Mouse (Mus musculus) testis, adult 10 weeks (tissue): ENCODE measurements around the gene Gstm7. TPM values are rescaled to one million over a fixed set of nuclear protein-coding genes. Genes with fewer than 3 reads are reported as not detected.

ENCODE experiments used
- polyA plus RNA-seq: library from polyadenylated mRNA; stranded (reverse); fragments of 350-450 nt; fragmentation: Illumina TruSeq; extraction: RNeasy Lipid Tissue Mini Kit (QIAGEN cat#74804); gene quantifications from one replicate; pipeline ENCODE4 v1.2.3, GENCODE M21; 2014; ENCODE audit warnings: low read depth, low replicate concordance

Gstm7 gene
- polyA plus RNA-seq, result 22.5 TPM

DNA sequence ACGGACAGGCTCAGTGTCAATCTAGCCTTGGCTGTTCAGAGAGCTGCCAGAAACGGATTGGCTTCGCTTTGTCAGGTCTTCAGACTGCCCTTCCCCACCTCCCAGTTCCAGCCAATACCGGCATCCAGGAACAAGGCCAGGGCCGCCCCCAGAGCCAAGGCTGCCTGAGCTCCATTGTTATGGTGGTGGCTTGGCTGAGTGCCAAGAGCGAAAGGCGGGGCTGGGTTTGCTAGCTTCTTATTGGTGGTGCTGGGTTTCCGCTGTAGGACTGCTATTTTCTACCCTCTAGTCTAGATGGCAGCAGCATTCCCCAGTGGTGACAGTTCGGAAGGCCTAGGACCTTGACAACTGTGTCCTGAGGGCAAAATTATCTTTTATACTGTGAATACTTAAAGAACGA lies at the start of gene Gstm7:
TSS of gene Gstm7 (minus strand) at position 148 of the 400 bp plus-strand sequence.

DNA sequence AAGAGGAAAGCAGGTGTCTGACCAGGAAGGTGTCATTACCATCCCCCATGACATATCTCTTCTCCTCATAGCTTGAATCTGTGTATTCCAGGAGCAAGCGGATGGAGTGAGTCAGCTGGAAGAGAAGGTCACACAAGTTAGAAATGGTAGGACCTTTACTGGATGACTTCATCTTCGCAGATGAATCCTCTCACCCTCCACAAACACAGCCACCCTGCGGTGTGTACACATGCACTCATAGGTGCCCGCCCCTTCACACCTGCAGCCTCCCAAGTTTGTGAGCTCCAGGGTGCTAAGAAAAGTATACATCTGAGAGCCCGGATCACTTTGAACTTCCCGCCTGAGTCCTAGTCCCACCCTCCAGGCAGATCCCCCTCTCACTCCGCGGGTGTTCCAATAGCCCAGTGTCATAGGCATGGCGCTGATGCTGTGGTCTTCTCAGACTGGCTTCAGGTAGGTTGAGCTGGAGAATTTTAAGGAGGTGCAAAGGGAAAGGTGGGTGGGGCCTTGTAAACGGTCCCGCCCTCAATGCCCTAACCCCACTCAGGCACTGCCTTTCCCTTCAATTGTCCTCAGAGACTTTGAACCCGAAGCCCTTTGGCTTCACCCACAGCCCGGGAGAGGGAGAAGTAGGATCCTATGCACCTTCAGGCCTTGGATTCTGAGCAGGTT lies 37.2 kb upstream of the Gstm7 start, which contains the start of gene Gstm3:
TSS of gene Gstm3 (minus strand) at position 560 of the 672 bp plus-strand sequence.

DNA sequence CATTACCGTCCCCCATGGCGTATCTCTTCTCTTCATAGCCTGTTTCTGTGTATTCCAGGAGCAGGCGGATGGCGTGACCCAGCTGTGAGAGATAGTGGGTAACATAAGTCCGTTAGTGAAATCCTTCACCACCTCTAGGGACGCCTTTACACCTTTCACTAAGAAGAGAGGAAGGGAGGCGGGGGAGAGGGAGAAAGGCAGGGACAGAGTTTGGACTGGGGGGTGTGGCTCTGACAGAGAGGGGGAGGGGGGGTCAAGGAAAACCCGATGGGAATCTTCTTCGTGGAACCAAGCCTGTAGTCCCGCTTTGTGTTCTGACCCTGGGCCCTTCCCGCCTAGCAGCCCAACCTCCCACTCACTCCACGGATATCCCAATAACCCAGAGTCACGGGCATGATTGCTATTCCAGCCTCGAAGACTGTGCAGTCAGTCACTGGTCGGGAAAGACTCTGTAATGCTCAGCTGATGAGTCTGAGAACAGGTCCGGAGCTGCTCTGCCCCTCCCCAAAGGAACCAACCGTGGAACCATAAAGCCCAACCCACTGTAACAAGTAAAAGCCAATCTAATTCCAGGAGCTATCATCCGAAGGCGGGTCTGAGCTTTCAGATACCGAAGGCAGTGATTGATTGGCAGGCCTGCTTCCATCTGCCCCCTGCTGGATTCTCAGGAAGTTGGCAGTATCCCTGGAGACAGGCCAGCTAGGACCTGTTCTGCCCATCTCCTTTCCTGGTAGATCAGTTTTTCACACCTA lies 11.8 kb upstream of the Gstm7 start, which contains the start of gene Gstm6:
TSS of gene Gstm6 (minus strand) at position 511 of the 752 bp plus-strand sequence.

DNA sequence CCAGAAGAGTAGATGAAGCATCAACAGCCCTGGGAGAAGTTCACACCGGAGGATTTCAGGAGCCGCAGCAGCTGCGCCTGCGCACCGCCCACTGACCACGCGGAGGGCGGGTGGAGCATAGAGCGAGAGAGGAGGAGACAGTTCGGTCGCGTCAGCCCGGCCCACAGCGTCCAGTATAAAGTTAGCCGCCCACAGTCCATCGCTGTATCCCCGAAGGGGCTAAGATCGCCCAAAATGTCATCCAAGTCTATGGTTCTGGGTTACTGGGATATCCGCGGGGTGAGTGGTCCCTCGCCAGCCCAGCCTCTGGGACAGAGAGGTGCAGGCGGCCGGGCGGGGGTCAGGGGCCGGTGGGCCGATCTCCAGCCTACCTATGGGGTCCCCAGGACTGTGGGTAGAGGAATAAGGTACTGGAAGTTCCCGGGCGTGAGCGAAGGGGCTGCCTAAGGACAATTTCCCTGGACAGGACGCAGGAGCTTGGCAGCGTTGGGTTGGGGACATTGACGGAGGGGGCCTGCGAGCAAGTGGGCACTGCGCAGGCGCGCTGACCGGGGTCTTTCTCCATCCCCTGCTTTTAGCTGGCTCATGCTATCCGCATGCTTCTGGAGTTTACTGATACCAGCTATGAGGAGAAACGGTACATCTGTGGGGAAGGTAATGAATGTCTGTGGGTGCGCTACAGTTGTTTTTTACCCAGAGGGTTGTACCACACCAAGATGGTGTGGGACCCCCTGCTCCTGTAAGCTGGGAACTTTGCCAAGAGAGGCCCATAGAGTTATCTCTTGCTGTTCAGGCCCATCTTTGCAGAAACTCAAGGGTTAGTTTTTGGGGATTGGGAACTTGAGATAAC lies 35.7 kb downstream of the Gstm7 start, which contains the start of gene Gstm5:
TSS of gene Gstm5 (plus strand) at position 102 of the 850 bp plus-strand sequence.

DNA sequence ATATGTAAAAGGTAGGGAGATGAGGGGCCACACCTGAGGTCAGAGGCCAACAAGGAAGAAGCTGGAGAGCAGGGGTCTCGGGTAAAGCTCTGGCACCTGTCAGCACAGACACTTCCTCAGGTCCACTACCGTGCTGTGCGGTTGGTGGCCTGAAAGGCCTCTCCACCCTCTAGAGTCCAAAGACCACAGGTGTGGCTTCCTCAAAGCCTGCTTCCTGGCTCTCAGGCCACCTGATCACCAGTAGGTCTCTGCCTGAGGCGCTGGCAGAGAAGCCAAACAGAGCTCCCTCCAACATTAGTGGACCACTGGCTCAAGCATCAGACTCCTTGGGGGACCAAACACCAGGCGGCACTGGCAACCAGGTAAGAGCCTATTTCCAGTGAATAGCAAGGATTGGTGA lies 54.6 kb downstream of the Gstm7 start, which contains the start of gene Eps8l3:
TSS of gene Eps8l3 (plus strand) at position 225 of the 400 bp plus-strand sequence.

Other genes starting within 250 kb of the Gstm7 start
- gene Ahcyl1, start 235.3 kb downstream of the Gstm7 start, polyA plus RNA-seq, result 85.4 TPM
- gene Csf1, start 171.3 kb downstream of the Gstm7 start, polyA plus RNA-seq, result 2.3 TPM
- gene Eps8l3, start 54.6 kb downstream of the Gstm7 start, polyA plus RNA-seq, result 7.9 TPM
- gene Gstm5, start 36.0 kb downstream of the Gstm7 start, polyA plus RNA-seq, result 3,284 TPM
- gene Gstm6, start 11.9 kb upstream of the Gstm7 start, polyA plus RNA-seq, result 56.0 TPM
- gene Gstm3, start 37.5 kb upstream of the Gstm7 start, polyA plus RNA-seq, result not detected
- 222 TPM for gene Gstm2, start 54.6 kb upstream of the Gstm7 start, polyA plus RNA-seq
- 104 TPM for gene Gstm1, start 86.2 kb upstream of the Gstm7 start, polyA plus RNA-seq
- 2.7 TPM for gene Gstm4, start 113.1 kb upstream of the Gstm7 start, polyA plus RNA-seq
- gene Ampd2, start 154.8 kb upstream of the Gstm7 start, polyA plus RNA-seq, result 1.7 TPM
- gene Gnat2, start 161.0 kb upstream of the Gstm7 start, polyA plus RNA-seq, result 0.90 TPM
- gene Gnai3, start 214.3 kb upstream of the Gstm7 start, polyA plus RNA-seq, result 93.3 TPM
- gene Gpr61, start 223.1 kb upstream of the Gstm7 start, polyA plus RNA-seq, result 0.38 TPM